Mouse (Mus musculus) liver, postnatal 0 days (tissue): ENCODE data around the gene Gramd4. TPM values are rescaled to one million over a fixed set of nuclear protein-coding genes. Genes with fewer than 3 reads are reported as not detected.

Experiments
- ATAC-seq: fragments of 200-750 bp; cut with Nextera tagmentation; 2 replicates; pipeline ENCODE4 v1.8.0; 2017; ENCODE audit warnings: mild to moderate bottlenecking, moderate library complexity
- DNase-seq: peaks from one replicate; pipeline ENCODE4 v3.0.0-alpha.2; 2016
- H3K27ac ChIP-seq: fragments of 300-500 bp; sonication (generic); 2 replicates; pipeline ENCODE4 v1.5.1; 2014; ENCODE audit warnings: antibody characterized with exemption, moderate library complexity, mild to moderate bottlenecking, low read depth
- H3K27me3 ChIP-seq: fragments of 300-500 bp; sonication (generic); 2 replicates; pipeline ENCODE4 v1.6.1; 2014; ENCODE audit warnings: low read length, control low read depth, mixed read lengths; ENCODE audit not compliant: insufficient read depth
- H3K36me3 ChIP-seq: fragments of 300-500 bp; sonication (generic); replicated peaks from 2 replicates; pipeline ENCODE4 v1.6.1; 2014; ENCODE audit warnings: mild to moderate bottlenecking, control low read depth, low read length, moderate library complexity, mixed read lengths; ENCODE audit not compliant: insufficient read depth
- H3K4me1 ChIP-seq: fragments of 300-500 bp; sonication (generic); 2 replicates; pipeline ENCODE4 v1.6.1; 2014; ENCODE audit warnings: antibody characterized with exemption, mild to moderate bottlenecking, control low read depth; ENCODE audit not compliant: insufficient read depth
- H3K4me2 ChIP-seq: fragments of 300-500 bp; sonication (generic); 2 replicates; pipeline ENCODE4 v1.6.1; 2014; ENCODE audit warnings: low read depth, mild to moderate bottlenecking, low read length, moderate library complexity, mixed read lengths
- H3K4me3 ChIP-seq: fragments of 300-500 bp; sonication (generic); 2 replicates; pipeline ENCODE4 v1.5.1; 2014; ENCODE audit warnings: low read depth, low read length
- H3K9ac ChIP-seq: fragments of 300-500 bp; sonication (generic); replicated peaks from 2 replicates; pipeline ENCODE4 v1.6.1; 2014; ENCODE audit warnings: mild to moderate bottlenecking, moderate library complexity
- H3K9me3 ChIP-seq: fragments of 300-500 bp; sonication (generic); 2 replicates; pipeline ENCODE4 v1.6.1; 2016; ENCODE audit warnings: mild to moderate bottlenecking, control low read depth, low read length, mixed read lengths
- CTCF ChIP-seq: sonication (generic); IDR thresholded peaks from 2 replicates; pipeline ENCODE4 v1.5.1; 2016; ENCODE audit warnings: antibody characterized with exemption, low read depth
- EP300 ChIP-seq: IDR thresholded peaks from 2 replicates; pipeline ENCODE4 v1.6.1; 2016; ENCODE audit warnings: antibody characterized with exemption, low read depth, mild to moderate bottlenecking
- WGBS: fragments of 180-500 bp; shearing (Covaris S2); extraction: QIAGEN DNeasy Blood & Tissue Kit; methylation state at CpG from one replicate; pipeline ENCODE4 v1.1.7; 2014; ENCODE audit not compliant: insufficient replicate concordance; 5-methylcytosine and 5-hydroxymethylcytosine counted together
- polyA plus RNA-seq: library from polyadenylated mRNA; unstranded; fragments of >200 nt; fragmentation: Nextera tagmentation; extraction: Ambion mirVana; gene quantifications from 2 replicates; pipeline ENCODE4 v1.2.1, GENCODE M21; 2015

Gramd4 gene
- polyA plus RNA-seq, 1 experiment from 2014 or later, result 3.7 TPM

GRCm38 (mm10) chr15:86065367-86065766 lies 7.9 kb downstream of the Gramd4 start:
- no peak overlapping the region for H3K4me3 ChIP-seq
- no peaks in the 10 kb centered on the region for H3K9me3 ChIP-seq
- peaks cover 5% of the 10 kb centered on the region; the same call in 1 of the 2 replicates for H3K36me3 ChIP-seq
- no peak for ATAC-seq
- 61% methylated on average over 4 of the region's 4 CpGs for WGBS
- DNase-seq, result no peak
- no peak overlapping the region for H3K9ac ChIP-seq
- H3K4me2 ChIP-seq, result peak overlapping the region; percentile 60
- TF ChIP-seq EP300 (no peak), CTCF (no peak)
- H3K27me3 ChIP-seq, result no peaks in the 10 kb centered on the region
- peaks cover 71% of the 10 kb centered on the region for H3K4me1 ChIP-seq
- H3K27ac ChIP-seq, result peak overlapping the region; percentile 85

GRCm38 (mm10) chr15:86066836-86067580 lies 9.5 kb downstream of the Gramd4 start:
- Histone ChIP-seq H3K36me3 (peaks cover 5% of the 10 kb centered on the region; the same call in 1 of the 2 replicates), H3K27me3 (no peaks in the 10 kb centered on the region), H3K27ac (peak overlapping the region; percentile 50), H3K9ac (no peak overlapping the region), H3K4me3 (no peak overlapping the region), H3K4me2 (0 out of 2 replicates have a peak overlapping the region, but pooled peaks have one; percentile 35), H3K4me1 (peaks cover 64% of the 10 kb centered on the region), H3K9me3 (no peaks in the 10 kb centered on the region)
- ATAC-seq, result peak; percentile 4; the same call in 1 of the 2 replicates
- 41% methylated on average over 14 of the region's 14 CpGs for WGBS
- TF ChIP-seq CTCF (no peak), EP300 (no peak)
- DNase-seq, result no peak

- DNase-seq, result peak; percentile 59
- peak; percentile 46 for ATAC-seq
- Histone ChIP-seq H3K9ac (no peak overlapping the region; the same call in 1 of the 2 replicates), H3K9me3 (no peaks in the 10 kb centered on the region), H3K4me2 (peak overlapping the region; percentile 35; the same call in 1 of the 2 replicates), H3K4me1 (peaks cover 58% of the 10 kb centered on the region), H3K27ac (peak overlapping the region; percentile 50), H3K36me3 (peaks cover 5% of the 10 kb centered on the region; the same call in 1 of the 2 replicates), H3K27me3 (no peaks in the 10 kb centered on the region), H3K4me3 (no peak overlapping the region)
- 14% methylated on average over 6 of the region's 6 CpGs for WGBS
- TF ChIP-seq EP300, result no peak
- no peak for TF ChIP-seq CTCF
Observed at GRCm38 (mm10) chr15:86067581-86067910, 10.1 kb downstream of the Gramd4 start.

GRCm38 (mm10) chr15:86067941-86068495 lies 10.5 kb downstream of the Gramd4 start:
- 90% methylated on average over 4 of the region's 4 CpGs for WGBS
- Histone ChIP-seq H3K4me3 (no peak overlapping the region), H3K9me3 (no peaks in the 10 kb centered on the region), H3K27ac (peak overlapping the region; percentile 72), H3K27me3 (no peaks in the 10 kb centered on the region), H3K9ac (peak overlapping the region; percentile 28; the same call in 1 of the 2 replicates), H3K4me2 (peak overlapping the region; percentile 35; the same call in 1 of the 2 replicates), H3K4me1 (peaks cover 56% of the 10 kb centered on the region), H3K36me3 (peaks cover 5% of the 10 kb centered on the region; the same call in 1 of the 2 replicates)
- DNase-seq (no peak), ATAC-seq (no peak)
- TF ChIP-seq CTCF (no peak), EP300 (no peak)

GRCm38 (mm10) chr15:86069011-86069791 lies 11.7 kb downstream of the Gramd4 start:
- peak; percentile 55 for DNase-seq
- peak overlapping the region; percentile 72 for H3K27ac ChIP-seq

More at GRCm38 (mm10) chr15:86069011-86069791, 11.7 kb downstream of the Gramd4 start:
- H3K27me3 ChIP-seq, result no peaks in the 10 kb centered on the region
- no peak overlapping the region for H3K4me2 ChIP-seq
- no peak for TF ChIP-seq CTCF
- TF ChIP-seq EP300, result no peak
- H3K4me1 ChIP-seq, result peaks cover 56% of the 10 kb centered on the region
- H3K36me3 ChIP-seq, result peaks cover 5% of the 10 kb centered on the region; the same call in 1 of the 2 replicates
- peak; percentile 46 for ATAC-seq
- H3K4me3 ChIP-seq, result no peak overlapping the region
- no peak overlapping the region for H3K9ac ChIP-seq
- H3K9me3 ChIP-seq, result no peaks in the 10 kb centered on the region
- 56% methylated on average over 10 of the region's 10 CpGs for WGBS
